25 mouse cellular contexts compared by ENCODE assay signal in genomic region chr5:128480816-128481215, GRCm38 (mm10). TPM values are rescaled to one million over a fixed set of nuclear protein-coding genes. Genes with fewer than 3 reads are reported as not detected.
"Had no signal": no experiment of that assay in that cellular context is flagged by ENCODE, and none has a peak within 500 bp of the region (broad histone marks: within the 10 kb centered on the region; RNA-seq: fewer than 3 reads in every experiment).

No protein-coding gene starts in this region.

- H3K4me2 ChIP-seq: kidney, embryonic 15.5 days; lung, embryonic 15.5 days; midbrain, embryonic 13.5 days; neural tube, embryonic 13.5 days; stomach, embryonic 15.5 days had no signal

- DNase-seq: kidney, adult 11 months; kidney, adult 8-10 months; kidney, postnatal 10 days; kidney, postnatal 4 days; layer of hippocampus, adult 9-11 months; layer of hippocampus, postnatal 36 days; lung, adult 18-20 months; lung, postnatal 10 days; lung, postnatal 36 days; retina, postnatal 1 day; right cerebral cortex, postnatal 25 days; spleen, adult 18-20 months; thymus, adult 2 months; thymus, postnatal 14 days; thymus, postnatal 4 days had no signal

- H3K9me3 ChIP-seq: kidney, embryonic 15.5 days; lung, embryonic 15.5 days; midbrain, embryonic 13.5 days; neural tube, embryonic 13.5 days; stomach, embryonic 15.5 days had no signal

- H3K36me3 ChIP-seq: kidney, embryonic 15.5 days; lung, embryonic 15.5 days; midbrain, embryonic 13.5 days; neural tube, embryonic 13.5 days; stomach, embryonic 15.5 days had no signal

- H3K27ac ChIP-seq: kidney, embryonic 15.5 days; left cerebral cortex, adult 2 months; liver, embryonic 14.5 days; lung, embryonic 15.5 days; midbrain, embryonic 13.5 days; neural tube, embryonic 13.5 days; stomach, embryonic 15.5 days had no signal

- H3K27me3 ChIP-seq: neural tube, embryonic 13.5 days had no signal

- H3K9ac ChIP-seq: kidney, embryonic 15.5 days; liver, embryonic 14.5 days; lung, embryonic 15.5 days; midbrain, embryonic 13.5 days; neural tube, embryonic 13.5 days; stomach, embryonic 15.5 days had no signal

- H3K4me1 ChIP-seq: lung, embryonic 15.5 days; stomach, embryonic 15.5 days had no signal

- H3K4me3 ChIP-seq: kidney, embryonic 15.5 days; left cerebral cortex, adult 2 months; lung, embryonic 15.5 days; midbrain, embryonic 13.5 days; myocyte; neural tube, embryonic 13.5 days; stomach, embryonic 15.5 days had no signal

- ATAC-seq: midbrain, embryonic 13.5 days; midbrain, embryonic 16.5 days had no signal

RNA-seq across cellular contexts. Expression of gene Tmem132d, which starts 47.9 kb away (rescaled TPM):
- polyA plus RNA-seq: liver, adult 2 months; myocyte had no signal
